Comparison of ENCODE assay signal across 1 mouse cellular context in the genomic region with DNA sequence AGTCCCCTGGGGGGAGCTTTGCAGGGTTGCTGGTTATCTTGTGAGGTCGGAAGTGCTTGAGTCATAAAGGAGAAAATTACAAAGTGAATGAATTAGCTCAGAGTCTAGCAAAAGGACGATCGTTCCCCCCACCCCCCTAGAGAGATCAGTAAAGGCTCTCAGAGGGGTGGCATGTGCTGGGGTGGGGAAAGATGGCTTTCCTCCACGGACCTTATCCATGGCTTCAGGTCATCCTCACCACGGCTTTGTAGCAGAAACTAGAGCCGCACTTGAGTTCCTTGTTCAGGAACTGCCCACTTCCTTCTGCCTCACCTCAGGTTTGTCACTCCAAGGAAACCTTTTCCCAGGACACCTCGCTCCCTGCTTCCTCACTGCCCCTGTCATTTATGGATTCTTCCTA.
TF ChIP-seq lines count a peak whose summit lies in the region.

Gene Spcs2, minus strand, starts transcription at position 101 of the 400 bp plus-strand sequence.

TF ChIP-seq in CH12.LX, 34 proteins besides CTCF, POLR2A, EP300 and RAD21 (continued from another document):
- TF ChIP-seq CHD1 (IDR thresholded peaks at IDR 0.05; ENCODE audit: low read depth, low read length) (no peak), MAZ (IDR thresholded peaks at IDR 0.05; ENCODE audit: low read depth, low read length) (no peak), MXI1 (IDR thresholded peaks at IDR 0.05; ENCODE audit: low read depth, low read length) (no peak), CHD2 (IDR thresholded peaks at IDR 0.05; ENCODE audit: low read length) (no peak), USF2 (conservative IDR thresholded peaks at IDR 0.05; ENCODE audit: low read depth, low read length) (no peak)
